Mouse (Mus musculus) ES-E14 (cell line): ENCODE measurements around the gene Nudt7. TPM values are rescaled to one million over a fixed set of nuclear protein-coding genes. Genes with fewer than 3 reads are reported as not detected.

Source experiments
- DNase-seq: peaks from one replicate; pipeline ENCODE4 v3.0.0-alpha.2; 2013; ENCODE audit warnings: low read depth, low spot score
- H3K27ac ChIP-seq: 2 replicates; pipeline ENCODE4 v1.5.1; 2012; ENCODE audit warnings: low read depth, mild to moderate bottlenecking, low read length, moderate library complexity, mixed read lengths; ENCODE audit not compliant: poor library complexity, insufficient read depth, severe bottlenecking
- H3K36me3 ChIP-seq: 2 replicates; pipeline ENCODE4 v1.6.1; 2012; ENCODE audit warnings: mild to moderate bottlenecking, low read length, moderate library complexity, mixed read lengths; ENCODE audit not compliant: control insufficient read depth, poor library complexity, insufficient read depth, severe bottlenecking
- H3K4me1 ChIP-seq, 2 experiments: fragments of 150-350 bp in 1 of 2; sonication (generic) in 1 of 2; 2 replicates each; pipeline ENCODE4 v1.6.1; 2012; ENCODE audit warnings: low read length in 2 of 2, mild to moderate bottlenecking in 1 of 2, mixed read lengths in 1 of 2; ENCODE audit not compliant: control insufficient read depth in 2 of 2, insufficient read depth in 2 of 2, poor library complexity in 1 of 2
- H3K4me3 ChIP-seq, 2 experiments: fragments of 150-350 bp in 1 of 2; sonication (generic) in 1 of 2; 2 replicates each; pipeline ENCODE4 v1.5.1; 2012; ENCODE audit warnings: low read length in 2 of 2, low read depth in 1 of 2, mild to moderate bottlenecking in 1 of 2, mixed read lengths in 1 of 2; ENCODE audit not compliant: insufficient read depth in 1 of 2, poor library complexity in 1 of 2, severe bottlenecking in 1 of 2
- H3K9ac ChIP-seq: 2 replicates; pipeline ENCODE4 v1.6.1; 2012; ENCODE audit warnings: low read depth, mild to moderate bottlenecking, low read length, mixed read lengths; ENCODE audit not compliant: poor library complexity, insufficient read depth, severe bottlenecking
- H3K9me3 ChIP-seq: fragments of 150-350 bp; sonication (generic); 2 replicates; pipeline ENCODE4 v1.6.1; 2012; ENCODE audit warnings: low read depth, mild to moderate bottlenecking, low read length; ENCODE audit not compliant: control insufficient read depth, insufficient read depth
- CHD2 ChIP-seq: IDR thresholded peaks from 2 replicates; pipeline ENCODE4 v1.6.1; 2014; ENCODE audit warnings: mild to moderate bottlenecking, low read depth, low read length, inconsistent platforms
- HCFC1 ChIP-seq: IDR thresholded peaks from 2 replicates; pipeline ENCODE4 v1.6.1; 2012; ENCODE audit warnings: low read length, inconsistent platforms, borderline replicate concordance; ENCODE audit not compliant: insufficient read depth
- MAFK ChIP-seq: IDR thresholded peaks from 2 replicates; pipeline ENCODE4 v1.6.1; 2014; ENCODE audit warnings: mild to moderate bottlenecking, low read depth, low read length, inconsistent platforms; ENCODE audit not compliant: insufficient read depth
- ZC3H11A ChIP-seq: IDR thresholded peaks from 2 replicates; pipeline ENCODE4 v1.6.1; 2012; ENCODE audit warnings: low read depth, mild to moderate bottlenecking, inconsistent platforms, low read length, borderline replicate concordance
- ZNF384 ChIP-seq: IDR thresholded peaks from 2 replicates; pipeline ENCODE4 v1.6.1; 2012; ENCODE audit warnings: low read depth, low read length, inconsistent platforms
- in situ Hi-C, 2 experiments: fragments of 600-800 bp; cut with MboI; formaldehyde crosslinking; loops; one replicate each; pipeline ENCODE4 v1.15.1; 2025; ENCODE audit warnings: low sequenced_read_pairs in 2 of 2, inconsistent platforms in 1 of 2; ENCODE audit not compliant: unreplicated experiment in 2 of 2
- total RNA-seq: library from RNA; depleted of rRNA; stranded (reverse); fragments of 300-350 nt; gene quantifications from 2 replicates; pipeline ENCODE4 v1.2.3, GENCODE M21; 2012; rRNA removed

Nudt7 gene
- total RNA-seq, 1 experiment = 1.8 TPM

DNA sequence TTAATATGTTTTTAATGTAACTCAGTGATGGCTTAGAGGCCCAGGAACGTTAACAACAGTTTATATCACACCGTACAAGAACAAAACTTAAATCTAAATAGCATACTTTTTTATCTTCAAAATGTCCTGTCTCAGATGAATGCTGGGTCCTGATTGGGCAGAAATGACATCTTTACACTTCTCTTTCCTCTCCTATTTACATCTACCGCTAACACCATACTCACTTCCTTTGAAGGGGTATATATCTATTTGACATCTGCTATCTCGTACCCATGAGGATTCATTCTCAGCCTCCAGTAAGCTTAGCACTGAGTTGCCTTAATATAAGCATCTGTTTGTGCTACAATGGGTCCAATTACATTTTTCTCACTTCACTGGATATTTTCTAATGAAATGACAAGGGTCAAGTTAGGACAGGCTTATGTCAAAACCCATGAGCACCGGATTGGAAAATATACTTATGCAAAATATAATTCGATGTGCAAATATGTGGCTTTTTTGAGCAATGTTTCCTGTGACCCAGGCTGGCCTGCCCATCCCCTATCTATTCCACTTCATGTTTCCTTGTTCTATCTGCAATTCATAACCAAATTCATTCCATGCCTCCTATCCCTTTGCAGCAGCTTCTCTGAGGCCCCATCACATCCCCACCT, 31.2 kb downstream of the Nudt7 start:
- H3K4me1 ChIP-seq = no peaks in the 10 kb centered on the region
- no peak overlapping the region for H3K9ac ChIP-seq
- in situ Hi-C loops = no loop called here
- H3K36me3 ChIP-seq = no peaks in the 10 kb centered on the region
- no peak overlapping the region for H3K4me3 ChIP-seq
- no peak overlapping the region for H3K27ac ChIP-seq
- H3K9me3 ChIP-seq = no peaks in the 10 kb centered on the region
- TF ChIP-seq HCFC1 (no peak), CHD2 (no peak), ZNF384 (no peak)
- DNase-seq = no peak

DNA sequence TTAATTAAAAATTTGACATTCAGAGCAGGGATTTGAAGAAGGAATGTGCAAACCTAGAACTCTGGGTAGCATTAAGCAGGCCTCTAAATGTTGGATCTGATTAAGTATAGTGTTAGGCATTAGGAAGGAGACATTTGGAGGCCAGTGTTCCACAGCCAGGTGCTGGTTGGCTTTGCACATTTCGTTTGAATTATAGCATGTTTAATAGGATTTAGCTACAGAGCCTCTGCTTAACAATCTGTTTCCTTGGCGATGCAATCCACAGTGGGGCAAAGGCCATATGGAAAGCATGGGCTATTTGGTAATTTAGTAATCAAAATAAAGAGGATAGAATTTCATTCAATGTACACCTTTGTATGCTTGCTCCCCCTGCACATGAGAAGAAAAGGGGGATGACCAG, 32.4 kb downstream of the Nudt7 start:
- TF ChIP-seq ZNF384 = no peak
- TF ChIP-seq ZC3H11A = no peak
- TF ChIP-seq HCFC1 = no peak
- TF ChIP-seq CHD2 = no peak
- no peak for TF ChIP-seq MAFK
- Histone ChIP-seq H3K9ac (no peak overlapping the region), H3K9me3 (no peaks in the 10 kb centered on the region), H3K27ac (no peak overlapping the region), H3K4me3 (no peak overlapping the region), H3K4me1 (no peaks in the 10 kb centered on the region), H3K36me3 (no peaks in the 10 kb centered on the region)
- in situ Hi-C loops = no loop called here
- DNase-seq = no peak

DNA sequence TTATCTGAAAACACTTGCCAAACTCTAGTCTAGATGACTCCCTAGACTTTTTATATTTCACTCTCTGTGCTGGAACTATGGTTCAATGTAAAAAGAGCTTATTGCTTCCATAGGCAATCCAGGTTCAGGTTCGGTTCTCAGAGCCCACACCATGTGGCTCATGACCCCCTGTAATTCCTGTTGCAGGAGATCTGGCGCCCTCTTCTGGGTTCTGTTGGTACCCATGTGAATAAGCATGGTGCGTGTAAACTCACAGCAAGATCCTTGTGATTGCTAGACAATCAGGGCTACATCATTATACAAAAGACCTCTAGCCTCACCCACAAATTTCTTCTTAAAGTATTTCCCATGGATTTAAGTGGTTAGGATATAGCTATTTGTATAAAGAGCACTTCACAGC, 43.4 kb downstream of the Nudt7 start:
- Histone ChIP-seq H3K4me1 (no peaks in the 10 kb centered on the region), H3K27ac (no peak overlapping the region), H3K9ac (no peak overlapping the region), H3K9me3 (no peaks in the 10 kb centered on the region), H3K4me3 (no peak overlapping the region), H3K36me3 (no peaks in the 10 kb centered on the region)
- DNase-seq = peak; percentile 44
- in situ Hi-C loops = no loop called here
- no peak for TF ChIP-seq MAFK
- peak; percentile 68; the same call in 1 of the 2 replicates for TF ChIP-seq ZC3H11A
- no peak for TF ChIP-seq HCFC1

DNA sequence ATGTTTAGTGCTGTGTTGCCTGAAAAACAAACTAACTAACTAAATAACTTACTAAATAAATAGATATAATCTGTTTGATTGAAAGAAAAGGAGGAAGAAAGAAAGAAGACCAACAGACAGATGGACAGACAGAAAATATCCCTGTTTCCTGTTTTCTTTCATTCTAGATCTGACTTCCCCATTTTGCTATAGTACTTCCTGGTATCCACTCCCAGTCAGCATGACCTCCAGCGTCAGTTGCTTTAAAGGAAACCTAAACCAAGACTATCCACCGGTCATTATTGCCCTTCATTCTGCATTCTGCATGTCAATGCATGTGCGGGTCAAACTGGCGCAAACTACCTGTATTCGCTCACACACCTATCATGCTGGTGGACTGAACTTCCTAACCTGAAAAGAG, 60.0 kb downstream of the Nudt7 start:
- no peak overlapping the region for H3K27ac ChIP-seq
- no peaks in the 10 kb centered on the region for H3K9me3 ChIP-seq
- H3K9ac ChIP-seq = no peak overlapping the region
- H3K36me3 ChIP-seq = no peaks in the 10 kb centered on the region
- H3K4me1 ChIP-seq = no peaks in the 10 kb centered on the region
- no peak for DNase-seq
- H3K4me3 ChIP-seq = no peak overlapping the region
- in situ Hi-C loops = no loop called here
- TF ChIP-seq ZC3H11A (no peak), HCFC1 (no peak), ZNF384 (no peak), CHD2 (no peak), MAFK (no peak)

DNA sequence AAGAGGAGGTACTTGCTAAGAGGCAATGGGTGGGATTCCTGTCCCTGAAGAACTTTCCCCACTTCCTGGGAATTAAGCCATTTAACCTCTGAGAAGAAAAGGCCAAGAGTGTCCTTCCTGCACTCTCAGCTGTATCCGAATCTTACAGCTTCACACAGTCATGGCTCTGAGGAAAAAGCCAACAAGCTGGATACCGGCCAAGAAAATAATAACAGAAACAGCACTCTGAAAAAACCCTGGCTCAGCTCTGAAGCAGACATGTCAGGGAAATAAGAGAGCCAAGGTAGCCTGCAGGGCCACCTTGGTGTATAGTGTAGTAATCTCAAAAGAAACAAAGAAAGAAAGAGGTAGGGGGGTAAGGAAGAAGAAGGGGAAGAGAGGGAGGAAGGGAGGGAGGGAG, 65.6 kb downstream of the Nudt7 start:
- TF ChIP-seq CHD2 (no peak), HCFC1 (no peak), ZNF384 (no peak), MAFK (no peak), ZC3H11A (no peak)
- H3K4me1 ChIP-seq = no peaks in the 10 kb centered on the region
- H3K9ac ChIP-seq = no peak overlapping the region
- in situ Hi-C loops = no loop called here
- no peak for DNase-seq
- H3K27ac ChIP-seq = no peak overlapping the region
- H3K4me3 ChIP-seq = no peak overlapping the region
- H3K9me3 ChIP-seq = no peaks in the 10 kb centered on the region
- no peaks in the 10 kb centered on the region for H3K36me3 ChIP-seq

Other genes starting within 250 kb of the Nudt7 start
- gene Vat1l, start 72.1 kb downstream of the Nudt7 start, total RNA-seq = 1.1 and 2.4 TPM in 2 replicates